ENCODE assay signal across 30 mouse cellular contexts in the genomic region with DNA sequence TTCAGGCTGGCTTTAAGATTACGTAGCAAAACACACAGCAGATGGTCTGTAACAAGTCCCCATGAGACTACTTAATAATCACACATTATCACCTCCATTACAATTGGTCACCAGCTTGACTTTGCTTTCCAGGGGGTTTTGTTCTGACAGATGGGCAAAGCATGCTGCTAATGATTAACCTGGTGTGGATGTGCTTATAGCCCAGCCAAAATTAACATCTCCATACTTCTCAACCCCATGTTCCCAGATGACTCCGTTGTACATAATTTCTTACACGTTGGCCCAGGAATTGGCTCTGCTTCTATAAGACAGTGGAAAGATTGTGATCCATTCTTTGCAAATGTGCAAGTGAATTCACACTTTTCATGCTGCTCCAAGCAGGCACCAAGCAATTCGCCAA. TPM values are rescaled to one million over a fixed set of nuclear protein-coding genes. Genes with fewer than 3 reads are reported as not detected.
DNase-seq lines count a peak whose midpoint lies in the region; ATAC-seq and TF ChIP-seq lines count a peak whose summit lies in the region.
"Had no signal": no experiment of that assay in that cellular context is flagged by ENCODE, and none has a peak within 500 bp of the region (broad histone marks: within the 10 kb centered on the region; RNA-seq: fewer than 3 reads in every experiment).

No protein-coding gene starts in this region.

- H3K4me3 ChIP-seq in forebrain, embryonic 13.5 days: no peak overlapping the region
- H3K4me3 ChIP-seq in forebrain, embryonic 12.5 days (replicated peaks): no peak overlapping the region
- no peak overlapping the region for H3K4me3 ChIP-seq in forebrain, embryonic 15.5 days
- H3K4me3 ChIP-seq in forebrain, embryonic 11.5 days (ENCODE audit: low read depth, low read length): no peak overlapping the region
- no peak overlapping the region for H3K4me3 ChIP-seq in hindbrain, postnatal 0 days (ENCODE audit: low read length)
- H3K4me3 ChIP-seq in hindbrain, embryonic 12.5 days: no peak overlapping the region
- H3K4me3 ChIP-seq in kidney, postnatal 0 days (replicated peaks; ENCODE audit: low read depth, low read length): no peak overlapping the region
- H3K4me3 ChIP-seq in kidney, embryonic 14.5 days (ENCODE audit: low read length): no peak overlapping the region
- H3K4me3 ChIP-seq: embryonic facial prominence, embryonic 13.5 days; embryonic facial prominence, embryonic 15.5 days; erythroblast, embryonic 14.5 days had no signal

- no peaks in the 10 kb centered on the region for H3K27me3 ChIP-seq in forebrain, embryonic 13.5 days
- no peaks in the 10 kb centered on the region for H3K27me3 ChIP-seq in forebrain, embryonic 12.5 days
- H3K27me3 ChIP-seq in forebrain, embryonic 15.5 days: no peaks in the 10 kb centered on the region
- no peaks in the 10 kb centered on the region for H3K27me3 ChIP-seq in forebrain, embryonic 11.5 days (ENCODE audit: control insufficient read depth, insufficient read depth, low read length)
- no peaks in the 10 kb centered on the region for H3K27me3 ChIP-seq in hindbrain, postnatal 0 days (ENCODE audit: insufficient read depth, low read length)
- H3K27me3 ChIP-seq in hindbrain, embryonic 12.5 days: peaks cover 3% of the 10 kb centered on the region; the same call in 1 of the 2 replicates
- H3K27me3 ChIP-seq in kidney, postnatal 0 days (ENCODE audit: insufficient read depth, low read length): no peaks in the 10 kb centered on the region
- H3K27me3 ChIP-seq in kidney, embryonic 14.5 days (ENCODE audit: control insufficient read depth, insufficient read depth, low read length): no peaks in the 10 kb centered on the region
- H3K27me3 ChIP-seq: CH12.LX; embryonic facial prominence, embryonic 15.5 days; Patski had no signal

- no peak for DNase-seq in forebrain, embryonic 11.5 days (ENCODE audit: low spot score)
- peak; percentile 28 for DNase-seq in hindbrain, postnatal 0 days (ENCODE audit: low spot score)
- DNase-seq in kidney, postnatal 0 days (ENCODE audit: low spot score): no peak
- DNase-seq: adrenal gland, adult 8-10 months; adrenal gland, postnatal 14 days; adrenal gland, postnatal 36 days; B cell, adult 2 months; cerebellum, adult 11 months; cerebellum, adult 18-20 months; cerebellum, adult 8-10 months; cerebellum, adult 9-11 months; cerebellum, postnatal 14 days; cerebellum, postnatal 36 days; embryo, embryonic 11 days had no signal

- peaks cover 25% of the 10 kb centered on the region for H3K4me1 ChIP-seq in forebrain, embryonic 13.5 days
- H3K4me1 ChIP-seq in forebrain, embryonic 12.5 days: peaks cover 16% of the 10 kb centered on the region
- H3K4me1 ChIP-seq in forebrain, embryonic 15.5 days: peaks cover 18% of the 10 kb centered on the region
- peaks cover 8% of the 10 kb centered on the region; the same call in 1 of the 2 replicates for H3K4me1 ChIP-seq in forebrain, embryonic 11.5 days (replicated peaks; ENCODE audit: control insufficient read depth, insufficient read depth, low read length)
- no peaks in the 10 kb centered on the region for H3K4me1 ChIP-seq in hindbrain, postnatal 0 days (ENCODE audit: insufficient read depth, low read length)
- peaks cover 6% of the 10 kb centered on the region; the same call in 1 of the 2 replicates for H3K4me1 ChIP-seq in hindbrain, embryonic 12.5 days
- 0 out of 2 replicates have a peak, but pooled peaks cover 5% of the 10 kb centered on the region for H3K4me1 ChIP-seq in kidney, postnatal 0 days (replicated peaks; ENCODE audit: insufficient read depth, low read length)
- H3K4me1 ChIP-seq in kidney, embryonic 14.5 days (ENCODE audit: control insufficient read depth, insufficient read depth, low read length): peaks cover 11% of the 10 kb centered on the region
- H3K4me1 ChIP-seq: embryonic facial prominence, embryonic 15.5 days had no signal

- no peak overlapping the region for H3K4me2 ChIP-seq in forebrain, embryonic 13.5 days
- no peak overlapping the region for H3K4me2 ChIP-seq in forebrain, embryonic 12.5 days
- no peak overlapping the region for H3K4me2 ChIP-seq in forebrain, embryonic 15.5 days (replicated peaks)
- H3K4me2 ChIP-seq in forebrain, embryonic 11.5 days (ENCODE audit: low read depth, low read length, severe bottlenecking): no peak overlapping the region
- H3K4me2 ChIP-seq in hindbrain, postnatal 0 days (ENCODE audit: low read depth, low read length): no peak overlapping the region
- no peak overlapping the region for H3K4me2 ChIP-seq in hindbrain, embryonic 12.5 days (replicated peaks)
- H3K4me2 ChIP-seq in kidney, postnatal 0 days (ENCODE audit: low read length): no peak overlapping the region
- H3K4me2 ChIP-seq in kidney, embryonic 14.5 days (replicated peaks; ENCODE audit: low read depth, low read length): no peak overlapping the region
- H3K4me2 ChIP-seq: embryonic facial prominence, embryonic 13.5 days; embryonic facial prominence, embryonic 15.5 days had no signal

- peak; percentile 16; the same call in 1 of the 2 replicates for ATAC-seq in forebrain, embryonic 13.5 days
- no peak for ATAC-seq in forebrain, embryonic 12.5 days (ENCODE audit: low FRiP score)
- ATAC-seq in forebrain, embryonic 15.5 days (replicated peaks): peak; percentile 23
- no peak for ATAC-seq in forebrain, embryonic 11.5 days (replicated peaks; ENCODE audit: low FRiP score)
- no peak; the same call in 1 of the 2 replicates for ATAC-seq in hindbrain, postnatal 0 days
- ATAC-seq in hindbrain, embryonic 12.5 days (ENCODE audit: low FRiP score): no peak
- ATAC-seq in kidney, postnatal 0 days (replicated peaks; ENCODE audit: low FRiP score, low read depth): no peak
- ATAC-seq in kidney, embryonic 14.5 days (ENCODE audit: low FRiP score, low TSS enrichment): no peak
- ATAC-seq: activated CD4-positive, CD25-positive, alpha-beta regulatory T cell, adult 4 months; CD4-positive, CD25-positive, alpha-beta regulatory T cell, adult 4 months; Patski had no signal

- no peaks in the 10 kb centered on the region for H3K9me3 ChIP-seq in forebrain, embryonic 13.5 days (replicated peaks)
- no peaks in the 10 kb centered on the region for H3K9me3 ChIP-seq in forebrain, embryonic 12.5 days
- no peaks in the 10 kb centered on the region for H3K9me3 ChIP-seq in forebrain, embryonic 15.5 days
- no peaks in the 10 kb centered on the region for H3K9me3 ChIP-seq in forebrain, embryonic 11.5 days (ENCODE audit: control insufficient read depth, low read length)
- H3K9me3 ChIP-seq in hindbrain, postnatal 0 days (ENCODE audit: low read length): no peaks in the 10 kb centered on the region
- H3K9me3 ChIP-seq in hindbrain, embryonic 12.5 days (replicated peaks): no peaks in the 10 kb centered on the region
- no peaks in the 10 kb centered on the region for H3K9me3 ChIP-seq in kidney, postnatal 0 days (replicated peaks; ENCODE audit: low read length)
- H3K9me3 ChIP-seq in kidney, embryonic 14.5 days (ENCODE audit: control insufficient read depth, low read length): no peaks in the 10 kb centered on the region
- H3K9me3 ChIP-seq: embryonic facial prominence, embryonic 13.5 days; embryonic facial prominence, embryonic 15.5 days; G1E had no signal

- no peak overlapping the region for H3K27ac ChIP-seq in forebrain, embryonic 13.5 days
- no peak overlapping the region for H3K27ac ChIP-seq in forebrain, embryonic 12.5 days
- no peak overlapping the region for H3K27ac ChIP-seq in forebrain, embryonic 15.5 days (replicated peaks)
- H3K27ac ChIP-seq in forebrain, embryonic 11.5 days (ENCODE audit: low read depth, low read length): no peak overlapping the region
- no peak overlapping the region for H3K27ac ChIP-seq in hindbrain, postnatal 0 days
- H3K27ac ChIP-seq in hindbrain, embryonic 12.5 days: no peak overlapping the region
- peak overlapping the region; percentile 19; the same call in 1 of the 2 replicates for H3K27ac ChIP-seq in kidney, postnatal 0 days
- H3K27ac ChIP-seq in kidney, embryonic 14.5 days (ENCODE audit: low read depth, low read length): no peak overlapping the region
- H3K27ac ChIP-seq: embryonic facial prominence, embryonic 13.5 days; embryonic facial prominence, embryonic 15.5 days had no signal

- WGBS in forebrain, embryonic 13.5 days: 66% methylated on average over 4 of the region's 4 CpGs
- WGBS in forebrain, embryonic 12.5 days: 77% methylated on average over 4 of the region's 4 CpGs
- 51% methylated on average over 4 of the region's 4 CpGs for WGBS in forebrain, embryonic 15.5 days
- 79% methylated on average over 4 of the region's 4 CpGs for WGBS in forebrain, embryonic 11.5 days
- 57% methylated on average over 4 of the region's 4 CpGs for WGBS in hindbrain, postnatal 0 days
- 67% methylated on average over 4 of the region's 4 CpGs for WGBS in hindbrain, embryonic 12.5 days
- WGBS in kidney, postnatal 0 days: 71% methylated on average over 4 of the region's 4 CpGs
- 78% methylated on average over 4 of the region's 4 CpGs for WGBS in kidney, embryonic 14.5 days

- H3K36me3 ChIP-seq in forebrain, embryonic 13.5 days (ENCODE audit: poor library complexity, severe bottlenecking): no peaks in the 10 kb centered on the region
- no peaks in the 10 kb centered on the region for H3K36me3 ChIP-seq in forebrain, embryonic 12.5 days (replicated peaks)
- no peaks in the 10 kb centered on the region for H3K36me3 ChIP-seq in forebrain, embryonic 15.5 days
- H3K36me3 ChIP-seq in forebrain, embryonic 11.5 days (ENCODE audit: control insufficient read depth, insufficient read depth, low read length): no peaks in the 10 kb centered on the region
- no peaks in the 10 kb centered on the region for H3K36me3 ChIP-seq in hindbrain, postnatal 0 days (ENCODE audit: insufficient read depth, low read length)
- no peaks in the 10 kb centered on the region for H3K36me3 ChIP-seq in hindbrain, embryonic 12.5 days
- no peaks in the 10 kb centered on the region for H3K36me3 ChIP-seq in kidney, postnatal 0 days (ENCODE audit: insufficient read depth, low read length)
- H3K36me3 ChIP-seq in kidney, embryonic 14.5 days (ENCODE audit: control insufficient read depth, insufficient read depth, low read length): no peaks in the 10 kb centered on the region
- H3K36me3 ChIP-seq: embryonic facial prominence, embryonic 13.5 days; embryonic facial prominence, embryonic 15.5 days; G1E had no signal

- no peak for TF ChIP-seq CTCF in hindbrain, postnatal 0 days (IDR thresholded peaks at IDR 0.05; ENCODE audit: low read depth)
- no peak for TF ChIP-seq CTCF in kidney, postnatal 0 days (IDR thresholded peaks at IDR 0.05; ENCODE audit: low read depth)

- no peak overlapping the region for H3K9ac ChIP-seq in forebrain, embryonic 13.5 days
- no peak overlapping the region for H3K9ac ChIP-seq in forebrain, embryonic 12.5 days
- H3K9ac ChIP-seq in forebrain, embryonic 15.5 days (replicated peaks): no peak overlapping the region
- no peak overlapping the region for H3K9ac ChIP-seq in forebrain, embryonic 11.5 days (ENCODE audit: low read length)
- H3K9ac ChIP-seq in hindbrain, postnatal 0 days (replicated peaks; ENCODE audit: low read length): no peak overlapping the region
- no peak overlapping the region for H3K9ac ChIP-seq in hindbrain, embryonic 12.5 days
- H3K9ac ChIP-seq in kidney, postnatal 0 days (ENCODE audit: low read depth, low read length): no peak overlapping the region
- H3K9ac ChIP-seq in kidney, embryonic 14.5 days (ENCODE audit: low read depth, low read length): no peak overlapping the region
- H3K9ac ChIP-seq: embryonic facial prominence, embryonic 13.5 days; embryonic facial prominence, embryonic 15.5 days had no signal

RNA-seq across cellular contexts. Expression of gene Fam107a, which starts 7.9 kb away (rescaled TPM):
- 0.26 and 0.30 TPM in 2 replicates for polyA plus RNA-seq in forebrain, embryonic 13.5 days (2015; fragmentation: Nextera tagmentation; extraction: Ambion mirVana)
- 0.43 and 0.60 TPM in 2 replicates for polyA plus RNA-seq in forebrain, embryonic 12.5 days (2016; fragmentation: Nextera tagmentation; extraction: Ambion mirVana)
- 0.24 and 0.34 TPM in 2 replicates for polyA plus RNA-seq in forebrain, embryonic 15.5 days (2015; fragmentation: Nextera tagmentation; extraction: Ambion mirVana)
- 0.29 and 0.49 TPM in 2 replicates for polyA plus RNA-seq in forebrain, embryonic 11.5 days (2014; fragmentation: Nextera tagmentation; extraction: Ambion mirVana)
- 8.8 and 11.4 TPM in 2 replicates for total RNA-seq in hindbrain, postnatal 0 days (2014; rRNA removed)
- 0.80 and 0.83 TPM in 2 replicates for polyA plus RNA-seq in hindbrain, postnatal 0 days (2015; fragmentation: Nextera tagmentation; extraction: Ambion mirVana)
- polyA plus RNA-seq in hindbrain, embryonic 12.5 days (2016; fragmentation: Nextera tagmentation; extraction: Ambion mirVana): 2.5 and 4.5 TPM in 2 replicates
- 8.0 and 8.2 TPM in 2 replicates for polyA plus RNA-seq in kidney, postnatal 0 days (2015; fragmentation: Nextera tagmentation; extraction: Ambion mirVana)
- 3.2 and 4.0 TPM in 2 replicates for polyA plus RNA-seq in kidney, embryonic 14.5 days (2014; fragmentation: Nextera tagmentation; extraction: Ambion mirVana)
- total RNA-seq: CH12.LX; common myeloid progenitor, adult 5-6 weeks had no signal
- polyA plus RNA-seq: activated CD4-positive, CD25-positive, alpha-beta regulatory T cell, adult 4 months; CD4-positive, CD25-positive, alpha-beta regulatory T cell, adult 4 months; erythroblast, embryonic 14.5 days; G1E had no signal

RNA-seq across cellular contexts. Expression of gene Oit1, which starts 52.8 kb away (rescaled TPM):
- polyA plus RNA-seq in forebrain, embryonic 13.5 days (2015; fragmentation: Nextera tagmentation; extraction: Ambion mirVana): not detected in 2 replicates
- not detected in 2 replicates for polyA plus RNA-seq in forebrain, embryonic 12.5 days (2016; fragmentation: Nextera tagmentation; extraction: Ambion mirVana)
- not detected in 2 replicates for polyA plus RNA-seq in forebrain, embryonic 15.5 days (2015; fragmentation: Nextera tagmentation; extraction: Ambion mirVana)
- not detected in 2 replicates for polyA plus RNA-seq in forebrain, embryonic 11.5 days (2014; fragmentation: Nextera tagmentation; extraction: Ambion mirVana)
- total RNA-seq in hindbrain, postnatal 0 days (2014; rRNA removed): not detected in 2 replicates
- 0.15 TPM in 1 of 2 replicates, not detected in the other for polyA plus RNA-seq in hindbrain, postnatal 0 days (2015; fragmentation: Nextera tagmentation; extraction: Ambion mirVana)
- polyA plus RNA-seq in hindbrain, embryonic 12.5 days (2016; fragmentation: Nextera tagmentation; extraction: Ambion mirVana): not detected in 2 replicates
- polyA plus RNA-seq in kidney, postnatal 0 days (2015; fragmentation: Nextera tagmentation; extraction: Ambion mirVana): 2.2 and 4.3 TPM in 2 replicates
- polyA plus RNA-seq in kidney, embryonic 14.5 days (2014; fragmentation: Nextera tagmentation; extraction: Ambion mirVana): 2.7 and 2.8 TPM in 2 replicates
- total RNA-seq: adrenal gland, adult 18-20 months; adrenal gland, adult 8-10 months; adrenal gland, postnatal 14 days; adrenal gland, postnatal 36 days; CH12.LX; common myeloid progenitor, adult 5-6 weeks; G1E had no signal
- polyA plus RNA-seq: activated CD4-positive, CD25-positive, alpha-beta regulatory T cell, adult 4 months; CD4-positive, CD25-positive, alpha-beta regulatory T cell, adult 4 months; erythroblast, embryonic 14.5 days; frontal cortex, adult 2 months; G1E had no signal

Comparison
In these comparisons a context has a peak if more than half of its experiments do, and no peak if none do; other contexts are left out.
1. ATAC-seq: peak in forebrain, embryonic 13.5 days (single experiment) and forebrain, embryonic 15.5 days (single experiment); none in forebrain, embryonic 12.5 days (single experiment), forebrain, embryonic 11.5 days (single experiment), hindbrain, postnatal 0 days (single experiment), hindbrain, embryonic 12.5 days (single experiment), kidney, postnatal 0 days (single experiment) and kidney, embryonic 14.5 days (single experiment).